Mouse (Mus musculus) adipose tissue, adult 10 weeks (tissue): ENCODE data around the gene Gm42742. TPM values are rescaled to one million over a fixed set of nuclear protein-coding genes. Genes with fewer than 3 reads are reported as not detected.

Source experiments
- polyA plus RNA-seq: library from polyadenylated mRNA; stranded (reverse); fragments of 350-450 nt; fragmentation: Illumina TruSeq; extraction: RNeasy Lipid Tissue Mini Kit (QIAGEN cat#74804); gene quantifications from one replicate; pipeline ENCODE4 v1.2.3, GENCODE M21; 2014; ENCODE audit warnings: low read depth, low replicate concordance

The Gm42742 gene
- 26.3 TPM for polyA plus RNA-seq

DNA sequence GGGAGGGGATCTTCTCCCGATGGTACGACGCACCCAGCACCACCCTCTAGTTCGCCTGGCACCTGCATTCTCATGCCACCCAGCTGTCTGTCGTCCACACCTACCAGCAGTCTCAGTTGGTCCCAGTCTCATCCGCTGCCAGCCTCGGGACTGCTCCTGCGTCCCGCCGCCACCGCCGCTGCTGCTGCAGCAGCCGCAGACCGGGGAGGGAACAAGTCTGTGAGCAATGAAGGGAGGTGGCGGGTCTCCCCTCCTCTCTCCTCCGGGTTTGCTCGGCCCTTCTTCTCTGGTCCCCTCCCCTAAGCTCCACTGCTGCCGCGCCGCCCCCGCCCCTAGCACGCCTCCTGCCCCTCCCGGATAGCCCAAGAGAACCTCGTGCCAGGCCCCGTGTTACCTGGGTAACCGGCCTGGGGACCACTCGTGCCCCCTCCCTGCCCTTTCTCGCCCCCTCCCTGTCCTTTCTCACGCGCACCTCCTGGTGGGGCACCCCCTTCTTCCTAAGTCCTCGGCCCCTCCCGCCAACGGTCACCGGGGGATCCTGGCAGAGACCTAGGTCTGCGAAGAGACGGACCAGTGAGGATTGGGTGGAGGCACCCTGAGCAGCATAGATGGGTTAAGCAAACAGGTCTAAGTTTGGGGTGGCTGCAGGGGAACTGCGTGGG is at the start of gene Gm42742, which contains the start of gene Prrt2:
Gene Gm42742, minus strand, starts transcription at position 197 of the 662 bp plus-strand sequence.
Gene Prrt2, minus strand, starts transcription at position 311 of the 662 bp plus-strand sequence.

DNA sequence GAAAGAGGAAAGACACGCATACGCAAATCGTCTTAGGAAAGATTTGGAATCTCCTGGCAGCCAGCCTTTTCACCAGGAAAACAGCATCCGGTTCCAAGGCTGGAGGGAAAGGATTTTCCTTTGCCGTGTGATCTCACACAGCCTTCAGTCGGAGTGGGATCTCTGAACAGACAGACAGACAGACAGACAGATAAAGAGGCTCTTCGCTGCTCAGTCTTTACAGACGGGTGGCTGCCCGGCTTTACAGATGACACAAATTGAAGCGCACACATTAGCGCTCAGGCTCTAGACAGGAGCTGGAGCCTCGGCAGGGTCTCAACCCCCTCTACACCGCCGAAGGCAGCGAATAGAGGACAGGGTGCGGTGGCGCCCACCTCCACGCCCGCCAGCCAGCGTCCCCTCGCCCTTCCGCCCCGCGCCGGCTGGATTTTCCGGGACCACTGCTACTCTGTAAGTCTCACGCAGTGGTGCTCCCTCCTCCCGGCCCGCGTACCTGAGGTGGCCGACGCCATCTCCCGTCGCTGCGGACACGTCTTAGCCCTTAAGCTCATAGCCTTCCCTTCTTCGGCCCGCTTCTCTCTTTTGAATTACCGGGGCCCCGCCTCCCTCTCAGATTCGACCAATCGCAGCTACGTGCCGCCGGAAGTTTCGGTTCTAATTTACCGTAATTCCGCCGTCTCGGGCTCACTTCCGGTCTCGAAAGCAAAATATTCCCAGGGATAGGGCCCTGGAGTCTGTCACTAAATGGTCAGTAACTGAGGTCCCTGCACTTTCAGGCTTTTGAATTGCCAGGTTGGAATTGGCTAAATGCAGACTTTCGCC is 21.2 kb upstream of the Gm42742 start, which contains the start of gene Kif22:
Gene Kif22, minus strand, starts transcription at position 621 of the 822 bp plus-strand sequence.

DNA sequence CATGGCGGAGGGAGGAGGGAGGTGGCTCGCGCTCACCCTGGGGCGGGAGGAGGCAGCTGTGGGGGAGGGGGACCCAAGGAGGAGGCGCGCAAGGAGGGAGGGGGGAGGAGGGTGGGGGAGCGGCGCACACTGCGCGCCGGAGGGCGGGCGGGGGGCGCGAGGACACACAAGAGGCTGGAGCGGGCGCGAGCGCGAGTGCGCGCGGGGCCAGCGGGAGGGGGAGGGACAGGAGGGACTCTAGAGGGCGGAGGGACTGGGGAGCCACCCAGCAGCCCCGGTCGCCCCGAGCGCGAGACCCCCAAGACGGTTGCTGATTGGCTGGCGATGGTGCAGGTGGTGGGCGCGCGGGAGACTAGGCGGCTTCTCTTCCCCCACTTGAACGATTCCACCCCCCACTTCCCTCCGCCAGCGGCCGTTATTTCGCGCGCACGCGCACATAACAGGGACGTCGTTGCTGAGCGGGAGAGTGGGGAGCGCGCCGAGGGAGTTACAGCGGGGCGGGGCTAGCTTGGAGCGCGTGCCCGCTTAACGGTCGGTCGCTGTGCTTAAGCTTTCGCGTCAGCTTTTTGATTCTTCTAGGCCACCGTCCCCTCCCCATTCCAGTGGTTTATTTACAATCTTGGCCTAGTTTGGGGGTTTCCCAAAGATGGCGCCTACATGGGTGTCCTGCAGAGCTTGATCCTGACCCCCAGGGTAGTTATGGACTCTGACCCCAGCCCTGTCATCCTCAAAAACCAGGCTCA is 6.3 kb upstream of the Gm42742 start, which contains the start of gene Maz:
Gene Maz, minus strand, starts transcription at position 54 of the 743 bp plus-strand sequence.

DNA sequence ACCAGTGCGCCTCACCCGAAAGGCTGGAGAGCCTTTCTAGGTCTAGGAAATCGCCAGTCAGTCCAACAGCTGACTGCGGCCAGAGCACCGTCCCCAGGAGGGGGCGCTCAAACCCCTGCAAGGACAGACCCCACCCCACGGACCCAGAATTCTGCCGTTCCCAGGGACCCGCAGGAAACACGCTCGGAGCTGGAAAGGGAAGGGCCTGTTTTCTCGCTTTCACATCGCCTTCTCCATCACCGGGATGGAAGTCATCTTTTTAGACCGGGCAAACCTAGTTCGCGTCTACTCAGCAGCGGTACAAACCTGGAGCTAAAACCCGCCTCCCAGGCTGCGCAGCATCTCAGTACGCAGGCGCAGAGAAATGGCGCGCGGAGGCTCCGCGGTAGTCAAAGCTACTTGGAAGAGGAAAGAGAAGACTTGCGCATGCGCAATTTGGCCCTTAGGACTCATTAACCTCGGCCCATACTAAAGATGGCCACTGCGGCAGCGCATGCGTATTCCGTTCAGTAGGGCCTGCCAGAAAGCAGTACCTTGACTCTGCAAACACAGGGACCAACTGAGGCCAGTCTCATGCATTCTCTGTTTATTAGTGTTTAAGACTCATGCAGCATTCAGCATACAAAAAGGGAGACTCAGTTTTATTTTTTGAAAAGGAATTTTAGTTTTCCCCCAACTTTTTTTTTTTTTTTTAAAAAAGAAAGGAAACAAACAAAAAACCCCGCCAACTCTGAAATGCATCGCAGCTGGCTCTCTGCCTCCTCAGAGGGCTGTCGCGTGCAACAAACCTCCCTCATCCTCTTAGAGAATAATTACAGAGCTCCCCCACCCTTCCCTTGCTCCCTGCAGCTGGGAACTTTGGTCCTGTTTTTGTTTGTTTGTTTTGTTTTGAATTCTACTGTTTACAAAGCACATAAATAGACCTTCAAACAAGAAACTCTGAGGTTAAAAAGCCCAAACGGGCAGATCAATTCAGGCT is 3.6 kb downstream of the Gm42742 start, which contains the start of gene Pagr1a:
Gene Pagr1a, minus strand, starts transcription at position 382 of the 979 bp plus-strand sequence.

DNA sequence TGATC is 4.6 kb downstream of the Gm42742 start, which contains the start of gene Pagr1b:
Gene Pagr1b, minus strand, starts transcription at position 4 of the 5 bp plus-strand sequence.

DNA sequence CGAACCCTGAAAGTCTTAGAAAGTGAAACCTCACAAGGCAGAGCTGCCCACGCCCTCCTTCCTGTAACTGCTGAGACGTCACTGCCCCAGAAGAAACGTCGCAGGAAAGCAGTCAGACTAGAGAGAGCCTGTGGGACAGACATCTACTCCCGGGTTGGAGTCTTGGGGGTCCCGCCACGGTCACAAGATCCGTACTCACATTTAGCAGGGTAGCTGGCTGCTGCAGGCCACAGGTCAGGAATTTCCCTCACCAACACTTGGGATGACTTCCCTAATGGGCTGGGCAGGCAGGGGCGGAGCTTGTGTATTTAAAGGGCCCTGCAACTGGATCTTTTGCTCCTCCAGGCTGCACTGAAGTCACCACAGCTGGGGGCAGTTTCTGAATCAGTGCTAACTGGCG is 6.6 kb downstream of the Gm42742 start, which contains the start of gene Mvp:
Gene Mvp, minus strand, starts transcription at position 302 of the 400 bp plus-strand sequence.

DNA sequence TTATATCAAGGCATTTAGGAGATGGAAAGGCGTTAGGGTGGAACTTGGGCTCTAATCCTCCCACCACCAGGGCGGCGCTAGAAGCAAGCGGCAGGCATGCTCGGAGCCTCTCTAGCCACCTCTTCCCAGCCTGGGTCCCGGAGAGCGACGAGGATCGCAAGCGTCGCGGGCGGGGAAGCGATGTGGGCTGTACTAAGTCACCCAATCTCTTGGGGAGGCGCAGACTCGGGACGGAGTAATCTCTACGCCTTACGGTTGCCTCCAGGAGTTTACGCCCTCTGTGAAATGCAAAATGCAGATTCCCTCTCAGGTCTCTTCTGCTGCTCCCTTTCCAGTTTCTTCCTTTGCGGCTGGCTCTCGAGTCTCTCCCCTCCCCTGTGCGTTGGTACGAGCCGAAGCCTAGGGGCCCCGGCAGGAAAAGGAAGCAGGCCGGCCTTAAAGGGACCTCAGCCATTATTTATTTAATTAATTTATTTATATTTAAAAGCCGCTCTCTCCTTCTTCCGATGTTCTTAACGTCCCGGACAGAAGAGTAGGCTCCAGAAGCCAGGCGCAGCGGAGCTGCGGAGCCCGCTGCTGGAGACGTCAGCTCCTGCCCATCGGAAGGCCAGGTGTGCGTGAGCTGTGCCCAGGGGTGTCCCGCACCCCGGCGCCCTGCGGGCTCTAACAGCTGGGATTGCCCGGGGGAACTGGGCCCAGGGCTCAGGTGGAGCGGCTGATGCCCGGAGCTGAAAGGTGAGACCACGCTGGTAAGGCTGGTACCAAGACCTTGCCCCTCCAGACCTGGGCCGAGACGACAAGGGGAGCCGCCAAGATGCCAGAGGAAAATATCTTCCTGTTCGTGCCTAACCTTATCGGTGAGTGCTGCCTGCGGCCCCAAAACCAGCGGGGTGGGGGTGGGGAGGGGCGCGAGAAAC is 44.7 kb downstream of the Gm42742 start, which contains the start of gene Cdiptos:
Gene Cdiptos, minus strand, starts transcription at position 149 of the 917 bp plus-strand sequence.

DNA sequence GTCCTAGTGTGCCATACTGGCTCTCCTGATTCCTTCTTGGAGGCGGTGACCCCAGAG is 45.2 kb downstream of the Gm42742 start, which contains the start of gene Cdipt:
Gene Cdipt, plus strand, starts transcription at position 22 of the 57 bp plus-strand sequence.

Other genes starting within 250 kb of the Gm42742 start
- gene Ypel3, start 244.1 kb downstream of the Gm42742 start, polyA plus RNA-seq = 135 TPM
- gene Tbx6, start 239.6 kb downstream of the Gm42742 start, polyA plus RNA-seq = 1.4 TPM
- gene Ppp4c, start 228.6 kb downstream of the Gm42742 start, polyA plus RNA-seq = 76.2 TPM
- gene Fam57b, start 223.4 kb downstream of the Gm42742 start, polyA plus RNA-seq = 5.7 TPM
- 1.2 TPM for gene 4930451I11Rik, start 189.5 kb downstream of the Gm42742 start, polyA plus RNA-seq
- not detected for gene Doc2a, start 173.7 kb downstream of the Gm42742 start, polyA plus RNA-seq
- 20.1 TPM for gene Hirip3, start 159.1 kb downstream of the Gm42742 start, polyA plus RNA-seq
- gene Ino80e, start 158.7 kb downstream of the Gm42742 start, polyA plus RNA-seq = 32.6 TPM
- 53.1 TPM for gene Taok2, start 136.4 kb downstream of the Gm42742 start, polyA plus RNA-seq
- 58.2 TPM for gene Tmem219, start 98.2 kb downstream of the Gm42742 start, polyA plus RNA-seq
- 12.5 TPM for gene Kctd13, start 92.2 kb downstream of the Gm42742 start, polyA plus RNA-seq
- 0.30 TPM for gene Asphd1, start 71.5 kb downstream of the Gm42742 start, polyA plus RNA-seq
- 1.5 TPM for gene Sez6l2, start 70.5 kb downstream of the Gm42742 start, polyA plus RNA-seq
- gene Cdipt, start 45.2 kb downstream of the Gm42742 start, polyA plus RNA-seq = 96.0 TPM
- gene Cdiptos, start 45.0 kb downstream of the Gm42742 start, polyA plus RNA-seq = 29.3 TPM
- 50.9 TPM for gene Mvp, start 6.5 kb downstream of the Gm42742 start, polyA plus RNA-seq
- gene Pagr1b, start 4.6 kb downstream of the Gm42742 start, polyA plus RNA-seq = 1.6 TPM
- gene Pagr1a, start 3.7 kb downstream of the Gm42742 start, polyA plus RNA-seq = not detected
- gene Prrt2, start 114 bp upstream of the Gm42742 start, polyA plus RNA-seq = 2.7 TPM
- 78.3 TPM for gene Maz, start 5.9 kb upstream of the Gm42742 start, polyA plus RNA-seq
- gene Kif22, start 21.4 kb upstream of the Gm42742 start, polyA plus RNA-seq = 3.2 TPM
- 1.4 TPM for gene Zg16, start 66.2 kb upstream of the Gm42742 start, polyA plus RNA-seq
- 12.4 TPM for gene AI467606, start 70.3 kb upstream of the Gm42742 start, polyA plus RNA-seq
- gene Qprt, start 101.1 kb upstream of the Gm42742 start, polyA plus RNA-seq = 1.2 TPM
- gene Spn, start 116.7 kb upstream of the Gm42742 start, polyA plus RNA-seq = 1.4 TPM
- gene Cd2bp2, start 175.0 kb upstream of the Gm42742 start, polyA plus RNA-seq = 52.6 TPM
- gene Tbc1d10b, start 187.4 kb upstream of the Gm42742 start, polyA plus RNA-seq = 27.7 TPM
- 4.2 TPM for gene Mylpf, start 187.8 kb upstream of the Gm42742 start, polyA plus RNA-seq
- 14.2 TPM for gene Zfp553, start 212.0 kb upstream of the Gm42742 start, polyA plus RNA-seq
- 11.1 TPM for gene Sept1, start 212.0 kb upstream of the Gm42742 start, polyA plus RNA-seq
- 20.6 TPM for gene Zfp771, start 223.2 kb upstream of the Gm42742 start, polyA plus RNA-seq
- gene Dctpp1, start 239.6 kb upstream of the Gm42742 start, polyA plus RNA-seq = 31.2 TPM